In the genomic region with DNA sequence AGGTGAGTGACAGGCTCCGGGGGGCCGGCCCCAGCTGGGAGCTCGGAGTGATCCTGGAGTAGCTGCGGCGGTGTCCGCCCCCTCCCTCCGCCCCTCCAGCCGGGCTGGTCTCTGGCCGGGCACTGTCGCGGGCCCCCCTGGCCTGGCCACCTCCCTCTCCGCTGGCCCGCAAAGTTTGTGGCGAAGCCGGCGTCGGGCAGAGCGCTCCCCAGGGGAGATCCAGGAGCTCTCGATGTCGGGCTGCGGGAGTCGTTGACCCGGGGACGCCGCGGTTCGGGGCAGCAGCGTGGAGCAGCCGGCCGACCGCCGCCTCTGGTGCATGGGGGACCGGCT, we compare ENCODE assay signal across 7 mouse cellular contexts. TPM values are rescaled to one million over a fixed set of nuclear protein-coding genes. Genes with fewer than 3 reads are reported as not detected.
DNase-seq lines count a peak whose midpoint lies in the region; ATAC-seq and TF ChIP-seq lines count a peak whose summit lies in the region.

A gene (plus strand): TSS at position 169 of the 333 bp plus-strand sequence.

- in situ Hi-C loops in CH12.LX (cut with MboI; ENCODE audit: low pct_ligation_motif_present, low pct_unique_long_range_greater_than_20kb, low sequenced_read_pairs) = no loop called here

- no peak for TF ChIP-seq CTCF in C2C12 (IDR thresholded peaks at IDR 0.05; ENCODE audit: control insufficient read depth, insufficient read depth, insufficient read length)
- no peak for TF ChIP-seq CTCF in CH12.LX (conservative IDR thresholded peaks at IDR 0.05 in 1 of 2, IDR thresholded peaks at IDR 0.05 in 1 of 2; ENCODE audit: low read depth in 2 of 2, low read length in 2 of 2)

- peaks cover 95% of the 10 kb centered on the region for H3K79me2 ChIP-seq in C2C12 (ENCODE audit: control insufficient read depth, insufficient read depth)
- peaks cover 17% of the 10 kb centered on the region for H3K79me2 ChIP-seq in CH12.LX (replicated peaks; ENCODE audit: control insufficient read depth, extremely low read depth, insufficient read depth, poor library complexity, severe bottlenecking)

- TF ChIP-seq RAD21 in CH12.LX (IDR thresholded peaks at IDR 0.05; ENCODE audit: low read depth, low read length) = no peak

- H3K36me3 ChIP-seq in C2C12 (ENCODE audit: control insufficient read depth, insufficient read depth) (peaks cover 10% of the 10 kb centered on the region), CH12.LX (replicated peaks in 1 of 2; ENCODE audit: control insufficient read depth in 1 of 2, insufficient read depth in 1 of 2, low read length in 1 of 2) (peaks cover 0 to 16% of the 10 kb centered on the region in 2 experiments)
- no peaks in the 10 kb centered on the region for H3K36me3 ChIP-seq in forebrain, embryonic 14.5 days (ENCODE audit: control insufficient read depth, insufficient read depth, low read length)
- H3K36me3 ChIP-seq in hindbrain, embryonic 13.5 days = no peaks in the 10 kb centered on the region
- H3K36me3 ChIP-seq in liver, embryonic 15.5 days (replicated peaks) = no peaks in the 10 kb centered on the region; the same call in 1 of the 2 replicates

- H3K9me3 ChIP-seq in CH12.LX (replicated peaks; ENCODE audit: low read length) = no peaks in the 10 kb centered on the region
- H3K9me3 ChIP-seq in forebrain, embryonic 14.5 days (replicated peaks; ENCODE audit: control insufficient read depth, low read length) = no peaks in the 10 kb centered on the region
- H3K9me3 ChIP-seq in hindbrain, embryonic 13.5 days = no peaks in the 10 kb centered on the region
- no peaks in the 10 kb centered on the region for H3K9me3 ChIP-seq in liver, embryonic 15.5 days (replicated peaks)

- peaks cover 78% of the 10 kb centered on the region for H3K79me3 ChIP-seq in C2C12 (ENCODE audit: low read depth)

- no peak for DNase-seq in CH12.LX (ENCODE audit: extremely low read depth)
- DNase-seq in forebrain, embryonic 14.5 days (ENCODE audit: low spot score) = no peak
- no peak for DNase-seq in cerebellum, adult 18-20 months

- dilution Hi-C loops in CH12.LX (cut with MboI; ENCODE audit: extremely low pct_ligation_motif_present, extremely low pct_unique_long_range_greater_than_20kb, low sequenced_read_pairs) = no loop called here

- under 1% methylated on average over 26 of the region's 33 CpGs for WGBS in forebrain, embryonic 14.5 days
- 1% methylated on average over 20 of the region's 33 CpGs for WGBS in hindbrain, embryonic 13.5 days
- under 1% methylated on average over 33 of the region's 33 CpGs for WGBS in liver, embryonic 15.5 days (ENCODE audit: insufficient replicate concordance)

- peak within 1 kb of the TSS; percentile 54 for H3K9ac ChIP-seq in CH12.LX (ENCODE audit: insufficient read depth, low read depth)
- peak within 1 kb of the TSS; percentile 82 for H3K9ac ChIP-seq in forebrain, embryonic 14.5 days (ENCODE audit: low read length)
- peak within 1 kb of the TSS; percentile 81 for H3K9ac ChIP-seq in hindbrain, embryonic 13.5 days
- H3K9ac ChIP-seq in liver, embryonic 15.5 days = peak within 1 kb of the TSS; percentile 79

- H3K27me3 ChIP-seq in C2C12 (ENCODE audit: control insufficient read depth, insufficient read depth, insufficient read length) = no peaks in the 10 kb centered on the region
- peaks cover 24% of the 10 kb centered on the region for H3K27me3 ChIP-seq in CH12.LX (replicated peaks)
- 0 out of 2 replicates have a peak, but pooled peaks cover 11% of the 10 kb centered on the region for H3K27me3 ChIP-seq in forebrain, embryonic 14.5 days (replicated peaks; ENCODE audit: control insufficient read depth, insufficient read depth, low read length)
- peaks cover 18% of the 10 kb centered on the region for H3K27me3 ChIP-seq in hindbrain, embryonic 13.5 days
- H3K27me3 ChIP-seq in liver, embryonic 15.5 days = peaks cover 40% of the 10 kb centered on the region

- H3K4me3 ChIP-seq in C2C12 (ENCODE audit: insufficient read depth, poor library complexity, severe bottlenecking) = peak within 1 kb of the TSS; percentile 82
- peak within 1 kb of the TSS; percentile 65 to 86 (median 83) for H3K4me3 ChIP-seq in CH12.LX (replicated peaks in 1 of 3; ENCODE audit: low read depth in 2 of 3, low read length in 2 of 3, poor library complexity in 1 of 3)
- peak within 1 kb of the TSS; percentile 81 for H3K4me3 ChIP-seq in forebrain, embryonic 14.5 days (ENCODE audit: low read depth, low read length)
- H3K4me3 ChIP-seq in hindbrain, embryonic 13.5 days = peak within 1 kb of the TSS; percentile 63
- peak within 1 kb of the TSS; percentile 94 for H3K4me3 ChIP-seq in liver, embryonic 15.5 days (replicated peaks)

- peak within 1 kb of the TSS; percentile 16 for H3K27ac ChIP-seq in CH12.LX (ENCODE audit: insufficient read depth, low read depth)
- peak within 1 kb of the TSS; percentile 72 for H3K27ac ChIP-seq in forebrain, embryonic 14.5 days (ENCODE audit: low read depth, low read length)
- peak within 1 kb of the TSS; percentile 81 for H3K27ac ChIP-seq in hindbrain, embryonic 13.5 days
- peak within 1 kb of the TSS; percentile 87 for H3K27ac ChIP-seq in liver, embryonic 15.5 days (replicated peaks)

- H3ac ChIP-seq in C2C12 (ENCODE audit: control insufficient read depth, insufficient read length, low read depth) = peak within 1 kb of the TSS; percentile 91

- TF ChIP-seq POLR2A in CH12.LX (IDR thresholded peaks at IDR 0.05; ENCODE audit: low read depth, low read length) = no peak

- TF ChIP-seq EP300 in CH12.LX (IDR thresholded peaks at IDR 0.05; ENCODE audit: low read length) = no peak

- peaks cover 0 to 41% of the 10 kb centered on the region in 2 experiments; a peak in 2 of 4 replicates for H3K4me1 ChIP-seq in CH12.LX (ENCODE audit: control insufficient read depth in 1 of 2, insufficient read depth in 2 of 2)
- H3K4me1 ChIP-seq in forebrain, embryonic 14.5 days (ENCODE audit: control insufficient read depth, insufficient read depth, low read length) = peaks cover 7% of the 10 kb centered on the region; the same call in 1 of the 2 replicates
- H3K4me1 ChIP-seq in hindbrain, embryonic 13.5 days (replicated peaks) = peaks cover 34% of the 10 kb centered on the region
- peaks cover 43% of the 10 kb centered on the region for H3K4me1 ChIP-seq in liver, embryonic 15.5 days (replicated peaks)

- no peak for ATAC-seq in forebrain, embryonic 14.5 days
- ATAC-seq in hindbrain, embryonic 13.5 days (ENCODE audit: low FRiP score) = no peak
- ATAC-seq in liver, embryonic 15.5 days (ENCODE audit: insufficient read depth) = no peak
- ATAC-seq in cerebellum, adult (ENCODE audit: insufficient number of reproducible peaks, low FRiP score, low TSS enrichment) = no peak; the same call in 1 of the 2 replicates

- H3K4me2 ChIP-seq in CH12.LX (ENCODE audit: insufficient read depth, low read depth, poor library complexity, severe bottlenecking) = peak within 1 kb of the TSS; percentile 83
- H3K4me2 ChIP-seq in forebrain, embryonic 14.5 days (ENCODE audit: low read length) = peak within 1 kb of the TSS; percentile 100
- H3K4me2 ChIP-seq in hindbrain, embryonic 13.5 days = peak within 1 kb of the TSS; percentile 99
- H3K4me2 ChIP-seq in liver, embryonic 15.5 days = peak within 1 kb of the TSS; percentile 97

TF ChIP-seq in C2C12, 6 proteins besides CTCF, POLR2A, EP300 and RAD21:
- no peak for TF ChIP-seq MAX (IDR thresholded peaks at IDR 0.05)
- no peak for TF ChIP-seq USF1 (IDR thresholded peaks at IDR 0.05; ENCODE audit: low read depth)
- TF ChIP-seq MYOG (IDR thresholded peaks at IDR 0.05; ENCODE audit: control insufficient read depth, extremely low read depth, insufficient read length) = no peak
- no peak for TF ChIP-seq CEBPB (IDR thresholded peaks at IDR 0.05; ENCODE audit: low read depth)
- TF ChIP-seq MYOD1 (IDR thresholded peaks at IDR 0.05; ENCODE audit: control insufficient read depth, insufficient read length, low read depth) = no peak
- no peak for TF ChIP-seq FOSL1 (IDR thresholded peaks at IDR 0.05; ENCODE audit: insufficient read depth, low read length, poor library complexity, severe bottlenecking)

TF ChIP-seq in CH12.LX, 34 proteins besides CTCF, POLR2A, EP300 and RAD21:
- TF ChIP-seq ETS1 (conservative IDR thresholded peaks at IDR 0.05; ENCODE audit: low read depth, low read length) (no peak), SIN3A (IDR thresholded peaks at IDR 0.05; ENCODE audit: low read length) (peak; percentile 37; the same call in 1 of the 2 replicates)

RNA-seq across cellular contexts. Expression of the gene that starts here (rescaled TPM):
- 73.0 TPM for polyA plus RNA-seq in C2C12 (2012; fragmentation: generic; extraction: Trizol)
- total RNA-seq in CH12.LX (2012; rRNA removed) = 3.1 and 3.6 TPM in 2 replicates
- total RNA-seq in CH12.LX (2014; rRNA removed) = 3.1 and 3.4 TPM in 2 replicates
- polyA plus RNA-seq in CH12.LX (2012; ENCODE audit: insufficient read length, low read depth) = 5.5 and 5.8 TPM in 2 replicates
- 5.4 and 6.7 TPM in 2 replicates for polyA plus RNA-seq in forebrain, embryonic 14.5 days (2014; fragmentation: Nextera tagmentation; extraction: Ambion mirVana)
- 10.8 and 11.4 TPM in 2 replicates for polyA plus RNA-seq in hindbrain, embryonic 13.5 days (2015; fragmentation: Nextera tagmentation; extraction: Ambion mirVana)
- 5.2 and 6.3 TPM in 2 replicates for polyA plus RNA-seq in liver, embryonic 15.5 days (2015; fragmentation: Nextera tagmentation; extraction: Ambion mirVana)

Comparison
In these comparisons a context has a peak if more than half of its experiments do, and no peak if none do; other contexts are left out.
1. H3K27ac ChIP-seq: peak in every context shown above with its lines; median percentile 87 in liver, embryonic 15.5 days; 81 in hindbrain, embryonic 13.5 days; 72 in forebrain, embryonic 14.5 days; 16 in CH12.LX.